Mouse (Mus musculus) bone marrow macrophage, adult 2 months (primary cell): ENCODE measurements around the gene Abcf3. TPM values are rescaled to one million over a fixed set of nuclear protein-coding genes. Genes with fewer than 3 reads are reported as not detected.

Source experiments
- H3K27ac ChIP-seq: 2 replicates; pipeline ENCODE4 v1.5.1; 2012; ENCODE audit warnings: low read depth, low read length; ENCODE audit not compliant: insufficient read depth
- H3K4me1 ChIP-seq: 2 replicates; pipeline ENCODE4 v1.6.1; 2012; ENCODE audit warnings: low read length; ENCODE audit not compliant: control insufficient read depth, insufficient read depth
- H3K4me3 ChIP-seq: 2 replicates; pipeline ENCODE4 v1.5.1; 2012; ENCODE audit warnings: mild to moderate bottlenecking, low read length, moderate library complexity; ENCODE audit not compliant: insufficient read depth
- CTCF ChIP-seq: IDR thresholded peaks from 2 replicates; pipeline ENCODE4 v1.5.1; 2012; ENCODE audit warnings: low read depth, mild to moderate bottlenecking, low read length, moderate library complexity
- POLR2A ChIP-seq: IDR thresholded peaks from 2 replicates; pipeline ENCODE4 v1.6.1; 2012; ENCODE audit warnings: mild to moderate bottlenecking, low read depth, low read length, borderline replicate concordance
- polyA plus RNA-seq: library from polyadenylated mRNA; stranded (reverse); fragments of >200 nt; gene quantifications from 2 replicates; pipeline ENCODE4 v1.2.4, GENCODE M21; 2012; ENCODE audit not compliant: missing spikeins, insufficient read depth, insufficient read length

Gene Abcf3
- 53.5 and 74.8 TPM in 2 replicates for polyA plus RNA-seq

- TF ChIP-seq POLR2A (0 out of 2 replicates have a peak, but pooled peaks have one; percentile 69), CTCF (no peak)
- H3K4me3 ChIP-seq = peak within 1 kb of the TSS; percentile 87
- peaks cover 6% of the 10 kb centered on the region for H3K4me1 ChIP-seq
- peak within 1 kb of the TSS; percentile 35 for H3K27ac ChIP-seq
Measured at GRCm38 (mm10) chr16:20548096-20548948, at the start of gene Abcf3. Gene Abcf3, plus strand, starts transcription at chr16:20548577.

GRCm38 (mm10) chr16:20498677-20499475 lies 49.5 kb upstream of the Abcf3 start, which contains the start of gene Eif2b5:
Gene Eif2b5, plus strand, starts transcription at chr16:20498817.
- H3K4me3 ChIP-seq = peak within 1 kb of the TSS; percentile 90
- H3K4me1 ChIP-seq = peaks cover 8% of the 10 kb centered on the region; the same call in 1 of the 2 replicates
- H3K27ac ChIP-seq = no peak within 1 kb of the TSS; the same call in 1 of the 2 replicates
- TF ChIP-seq CTCF = no peak
- no peak for TF ChIP-seq POLR2A

- Histone ChIP-seq H3K4me1 (no peaks in the 10 kb centered on the region), H3K27ac (no peak overlapping the region), H3K4me3 (no peak overlapping the region)
- TF ChIP-seq CTCF (no peak), POLR2A (no peak)
Measured at GRCm38 (mm10) chr16:20506000-20506399, 42.4 kb upstream of the Abcf3 start.

- no peak overlapping the region for H3K27ac ChIP-seq
- H3K4me1 ChIP-seq = peaks cover 2% of the 10 kb centered on the region; the same call in 1 of the 2 replicates
- TF ChIP-seq CTCF (no peak), POLR2A (no peak)
- no peak overlapping the region for H3K4me3 ChIP-seq
Measured at GRCm38 (mm10) chr16:20509349-20509748, 39.0 kb upstream of the Abcf3 start.

GRCm38 (mm10) chr16:20511277-20511847 lies 37.0 kb upstream of the Abcf3 start:
- Histone ChIP-seq H3K27ac (no peak overlapping the region), H3K4me1 (peaks cover 2% of the 10 kb centered on the region; the same call in 1 of the 2 replicates), H3K4me3 (no peak overlapping the region)
- no peak for TF ChIP-seq POLR2A
- TF ChIP-seq CTCF = no peak

GRCm38 (mm10) chr16:20516032-20516431 lies 32.3 kb upstream of the Abcf3 start:
- peaks cover 3% of the 10 kb centered on the region; the same call in 1 of the 2 replicates for H3K4me1 ChIP-seq
- H3K27ac ChIP-seq = 0 out of 2 replicates have a peak overlapping the region, but pooled peaks have one; percentile 34
- peak overlapping the region; percentile 95 for H3K4me3 ChIP-seq
- no peak for TF ChIP-seq POLR2A
- no peak for TF ChIP-seq CTCF

GRCm38 (mm10) chr16:20516726-20517201 lies 31.6 kb upstream of the Abcf3 start, which contains the start of gene Dvl3:
Gene Dvl3, plus strand, starts transcription at chr16:20516982.
- Histone ChIP-seq H3K4me3 (peak within 1 kb of the TSS; percentile 95), H3K4me1 (peaks cover 7% of the 10 kb centered on the region), H3K27ac (peak within 1 kb of the TSS; percentile 41)
- peak; percentile 61; the same call in 1 of the 2 replicates for TF ChIP-seq POLR2A
- TF ChIP-seq CTCF = no peak

- H3K27ac ChIP-seq = peak overlapping the region; percentile 41
- H3K4me1 ChIP-seq = peaks cover 11% of the 10 kb centered on the region
- H3K4me3 ChIP-seq = peak overlapping the region; percentile 74
- TF ChIP-seq CTCF = no peak
- TF ChIP-seq POLR2A = no peak
Measured at GRCm38 (mm10) chr16:20517216-20517615, 31.2 kb upstream of the Abcf3 start.

- Histone ChIP-seq H3K4me3 (peak overlapping the region; percentile 74), H3K4me1 (peaks cover 11% of the 10 kb centered on the region), H3K27ac (no peak overlapping the region)
- TF ChIP-seq POLR2A (no peak), CTCF (no peak)
Measured at GRCm38 (mm10) chr16:20517701-20518374, 30.5 kb upstream of the Abcf3 start.
